Mouse (Mus musculus) midbrain, embryonic 11.5 days (tissue): Measurements from ENCODE around the gene Cpm. TPM values are rescaled to one million over a fixed set of nuclear protein-coding genes. Genes with fewer than 3 reads are reported as not detected.

ENCODE experiments used
- ATAC-seq: fragments of 200-750 bp; cut with Nextera tagmentation; 2 replicates; pipeline ENCODE4 v1.8.0; 2017; ENCODE audit warnings: moderate TSS enrichment, moderate library complexity; ENCODE audit not compliant: low FRiP score
- DNase-seq: peaks from one replicate; pipeline ENCODE4 v3.0.0; 2015; ENCODE audit warnings: low spot score; ENCODE audit errors: missing footprints
- H3K27ac ChIP-seq: fragments of 300-500 bp; sonication (generic); 2 replicates; pipeline ENCODE4 v1.5.1; 2014; ENCODE audit warnings: low read depth, low read length
- H3K27me3 ChIP-seq: fragments of 300-500 bp; sonication (generic); 2 replicates; pipeline ENCODE4 v1.6.1; 2014; ENCODE audit warnings: mild to moderate bottlenecking, low read length, moderate library complexity, mixed read lengths; ENCODE audit not compliant: control insufficient read depth, insufficient read depth
- H3K36me3 ChIP-seq: fragments of 300-500 bp; sonication (generic); 2 replicates; pipeline ENCODE4 v1.6.1; 2014; ENCODE audit warnings: mild to moderate bottlenecking, low read length, moderate library complexity, mixed read lengths; ENCODE audit not compliant: control insufficient read depth, insufficient read depth
- H3K4me1 ChIP-seq: fragments of 300-500 bp; sonication (generic); 2 replicates; pipeline ENCODE4 v1.6.1; 2014; ENCODE audit warnings: low read length; ENCODE audit not compliant: control insufficient read depth, insufficient read depth
- H3K4me2 ChIP-seq: fragments of 300-500 bp; sonication (generic); 2 replicates; pipeline ENCODE4 v1.6.1; 2014; ENCODE audit warnings: mild to moderate bottlenecking, moderate library complexity
- H3K4me3 ChIP-seq: fragments of 300-500 bp; sonication (generic); 2 replicates; pipeline ENCODE4 v1.5.1; 2014; ENCODE audit warnings: low read depth, low read length
- H3K9ac ChIP-seq: fragments of 300-500 bp; sonication (generic); 2 replicates; pipeline ENCODE4 v1.6.1; 2014; ENCODE audit warnings: low read length
- H3K9me3 ChIP-seq: fragments of 300-500 bp; sonication (generic); 2 replicates; pipeline ENCODE4 v1.6.1; 2016; ENCODE audit warnings: low read length; ENCODE audit not compliant: control insufficient read depth
- whole genome bisulfite sequencing: fragments of 180-500 bp; shearing (Covaris S2); extraction: QIAGEN DNeasy Blood & Tissue Kit; methylation state at CpG from one replicate; pipeline ENCODE4 v1.1.7; 2014; 5-methylcytosine and 5-hydroxymethylcytosine counted together
- polyA plus RNA-seq: library from polyadenylated mRNA; unstranded; fragments of >200 nt; fragmentation: Nextera tagmentation; extraction: Ambion mirVana; gene quantifications from 2 replicates; pipeline ENCODE4 v1.2.1, GENCODE M21; 2014

The Cpm gene
- polyA plus RNA-seq, 1 experiment from 2014 or later: 6.2 TPM

GRCm38 (mm10) chr10:117685171-117685848 lies 56.0 kb downstream of the Cpm start:
- Histone ChIP-seq H3K36me3 (peaks cover 6% of the 10 kb centered on the region; the same call in 1 of the 2 replicates), H3K4me3 (no peak overlapping the region), H3K4me2 (no peak overlapping the region), H3K27me3 (no peaks in the 10 kb centered on the region), H3K27ac (no peak overlapping the region), H3K4me1 (no peaks in the 10 kb centered on the region), H3K9ac (no peak overlapping the region), H3K9me3 (no peaks in the 10 kb centered on the region)
- ATAC-seq: no peak
- DNase-seq: no peak
- 91% methylated on average over 15 of the region's 15 CpGs for WGBS

GRCm38 (mm10) chr10:117685849-117686591 lies 56.7 kb downstream of the Cpm start:
- H3K27me3 ChIP-seq: no peaks in the 10 kb centered on the region

GRCm38 (mm10) chr10:117687018-117687417 lies 57.7 kb downstream of the Cpm start:
- no peak for ATAC-seq
- 89% methylated on average over 3 of the region's 3 CpGs for WGBS

More at GRCm38 (mm10) chr10:117685849-117686591, 56.7 kb downstream of the Cpm start:
- DNase-seq (no peak), ATAC-seq (no peak)
- WGBS: 93% methylated on average over 13 of the region's 13 CpGs
- Histone ChIP-seq H3K4me3 (no peak overlapping the region), H3K4me1 (no peaks in the 10 kb centered on the region), H3K9me3 (no peaks in the 10 kb centered on the region), H3K9ac (no peak overlapping the region), H3K4me2 (no peak overlapping the region), H3K36me3 (peaks cover 12% of the 10 kb centered on the region; the same call in 1 of the 2 replicates), H3K27ac (no peak overlapping the region)

GRCm38 (mm10) chr10:117687577-117687976 lies 58.3 kb downstream of the Cpm start:
- H3K27ac ChIP-seq: no peak overlapping the region
- no peak overlapping the region for H3K4me2 ChIP-seq
- peaks cover 21% of the 10 kb centered on the region for H3K36me3 ChIP-seq
- no peaks in the 10 kb centered on the region for H3K4me1 ChIP-seq
- no peak overlapping the region for H3K9ac ChIP-seq
- no peaks in the 10 kb centered on the region for H3K27me3 ChIP-seq
- H3K9me3 ChIP-seq: no peaks in the 10 kb centered on the region
- 88% methylated on average over 7 of the region's 7 CpGs for WGBS
- no peak for ATAC-seq
- no peak overlapping the region for H3K4me3 ChIP-seq
- DNase-seq: no peak

More at GRCm38 (mm10) chr10:117687018-117687417, 57.7 kb downstream of the Cpm start:
- Histone ChIP-seq H3K9ac (no peak overlapping the region), H3K4me3 (no peak overlapping the region), H3K27ac (no peak overlapping the region), H3K36me3 (peaks cover 16% of the 10 kb centered on the region), H3K9me3 (no peaks in the 10 kb centered on the region), H3K4me1 (no peaks in the 10 kb centered on the region), H3K27me3 (no peaks in the 10 kb centered on the region), H3K4me2 (no peak overlapping the region)
- no peak for DNase-seq

- no peaks in the 10 kb centered on the region for H3K9me3 ChIP-seq
Measured at GRCm38 (mm10) chr10:117688204-117689151, 59.2 kb downstream of the Cpm start.

GRCm38 (mm10) chr10:117689297-117690100 lies 60.2 kb downstream of the Cpm start:
- DNase-seq (no peak), ATAC-seq (no peak)
- H3K9ac ChIP-seq: no peak overlapping the region
- H3K4me3 ChIP-seq: no peak overlapping the region
- H3K27ac ChIP-seq: no peak overlapping the region
- H3K4me1 ChIP-seq: no peaks in the 10 kb centered on the region
- no peak overlapping the region for H3K4me2 ChIP-seq
- 95% methylated on average over 11 of the region's 11 CpGs for WGBS
- H3K27me3 ChIP-seq: no peaks in the 10 kb centered on the region
- H3K36me3 ChIP-seq: peaks cover 24% of the 10 kb centered on the region
- H3K9me3 ChIP-seq: no peaks in the 10 kb centered on the region

More at GRCm38 (mm10) chr10:117688204-117689151, 59.2 kb downstream of the Cpm start:
- Histone ChIP-seq H3K4me1 (no peaks in the 10 kb centered on the region), H3K4me2 (no peak overlapping the region), H3K36me3 (peaks cover 24% of the 10 kb centered on the region), H3K27ac (no peak overlapping the region), H3K4me3 (no peak overlapping the region), H3K27me3 (no peaks in the 10 kb centered on the region), H3K9ac (no peak overlapping the region)
- DNase-seq (no peak), ATAC-seq (0 out of 2 replicates have a peak, but pooled peaks have one; percentile 48)
- 87% methylated on average over 13 of the region's 13 CpGs for WGBS

GRCm38 (mm10) chr10:117690101-117690352 lies 60.7 kb downstream of the Cpm start:
- no peak overlapping the region for H3K4me2 ChIP-seq
- H3K9me3 ChIP-seq: no peaks in the 10 kb centered on the region
- 100% methylated on average over 2 of the region's 2 CpGs for WGBS
- H3K27me3 ChIP-seq: no peaks in the 10 kb centered on the region
- no peak for ATAC-seq
- no peak overlapping the region for H3K27ac ChIP-seq
- H3K4me1 ChIP-seq: no peaks in the 10 kb centered on the region
- peaks cover 29% of the 10 kb centered on the region for H3K36me3 ChIP-seq
- no peak for DNase-seq
- H3K4me3 ChIP-seq: no peak overlapping the region
- H3K9ac ChIP-seq: no peak overlapping the region

- no peaks in the 10 kb centered on the region for H3K27me3 ChIP-seq
- WGBS: 96% methylated on average over 3 of the region's 3 CpGs
- DNase-seq: no peak
- H3K4me1 ChIP-seq: no peaks in the 10 kb centered on the region
- no peak overlapping the region for H3K9ac ChIP-seq
- H3K36me3 ChIP-seq: peaks cover 32% of the 10 kb centered on the region
- no peak for ATAC-seq
- H3K27ac ChIP-seq: no peak overlapping the region
- no peaks in the 10 kb centered on the region for H3K9me3 ChIP-seq
- no peak overlapping the region for H3K4me3 ChIP-seq
- no peak overlapping the region for H3K4me2 ChIP-seq
Measured at GRCm38 (mm10) chr10:117690770-117691296, 61.5 kb downstream of the Cpm start.
